Mouse (Mus musculus): Measurements from ENCODE around the gene Son. TPM values are rescaled to one million over a fixed set of nuclear protein-coding genes. Genes with fewer than 3 reads are reported as not detected.

Son gene
- 152 TPM for polyA plus RNA-seq (2017; shearing (Covaris generic))

GRCm38 (mm10) chr16:91647461-91648219 is at the start of gene Son:
Gene Son (plus strand): TSS chr16:91647506.

GRCm38 (mm10) chr16:91597672-91598010 is 49.7 kb upstream of the Son start, which contains the start of gene Tmem50b:
Gene Tmem50b (minus strand): TSS chr16:91597800.

GRCm38 (mm10) chr16:91618511-91619501 is 28.5 kb upstream of the Son start, which contains the start of gene Dnajc28:
Gene Dnajc28 (minus strand): TSS chr16:91619026.

GRCm38 (mm10) chr16:91646681-91647419 is 456 bp upstream of the Son start, which contains the start of gene Gart:
Gene Gart (minus strand): TSS chr16:91646952.

GRCm38 (mm10) chr16:91688619-91689334 is 41.5 kb downstream of the Son start, which contains the start of gene Donson:
Gene Donson (minus strand): TSS chr16:91688770.

GRCm38 (mm10) chr16:91728123-91729065 is 81.1 kb downstream of the Son start, which contains the start of gene Cryzl1:
Gene Cryzl1 (minus strand): TSS chr16:91728975.

Other genes with a start within 250 kb of the Son start
- gene Il10rb, start 241.3 kb upstream of the Son start, polyA plus RNA-seq (2017; shearing (Covaris generic)), result 44.1 TPM
- gene Ifnar1, start 162.3 kb upstream of the Son start, polyA plus RNA-seq (2017; shearing (Covaris generic)), result 209 TPM
- 397 TPM for gene Ifngr2, start 100.4 kb upstream of the Son start, polyA plus RNA-seq (2017; shearing (Covaris generic))
- gene Tmem50b, start 49.7 kb upstream of the Son start, polyA plus RNA-seq (2017; shearing (Covaris generic)), result 53.8 TPM
- 4.8 TPM for gene Dnajc28, start 28.5 kb upstream of the Son start, polyA plus RNA-seq (2017; shearing (Covaris generic))
- 90.8 TPM for gene Gart, start 554 bp upstream of the Son start, polyA plus RNA-seq (2017; shearing (Covaris generic))
- gene Donson, start 41.3 kb downstream of the Son start, polyA plus RNA-seq (2017; shearing (Covaris generic)), result 160 TPM
- gene Cryzl1, start 81.5 kb downstream of the Son start, polyA plus RNA-seq (2017; shearing (Covaris generic)), result 41.3 TPM
- 2.6 TPM for gene Itsn1, start 81.8 kb downstream of the Son start, polyA plus RNA-seq (2017; shearing (Covaris generic))

Measured in naive thymus-derived CD4-positive, alpha-beta T cell, adult 5 months (primary cell).